ENCODE assay signal across 7 mouse cellular contexts in the genomic region with DNA sequence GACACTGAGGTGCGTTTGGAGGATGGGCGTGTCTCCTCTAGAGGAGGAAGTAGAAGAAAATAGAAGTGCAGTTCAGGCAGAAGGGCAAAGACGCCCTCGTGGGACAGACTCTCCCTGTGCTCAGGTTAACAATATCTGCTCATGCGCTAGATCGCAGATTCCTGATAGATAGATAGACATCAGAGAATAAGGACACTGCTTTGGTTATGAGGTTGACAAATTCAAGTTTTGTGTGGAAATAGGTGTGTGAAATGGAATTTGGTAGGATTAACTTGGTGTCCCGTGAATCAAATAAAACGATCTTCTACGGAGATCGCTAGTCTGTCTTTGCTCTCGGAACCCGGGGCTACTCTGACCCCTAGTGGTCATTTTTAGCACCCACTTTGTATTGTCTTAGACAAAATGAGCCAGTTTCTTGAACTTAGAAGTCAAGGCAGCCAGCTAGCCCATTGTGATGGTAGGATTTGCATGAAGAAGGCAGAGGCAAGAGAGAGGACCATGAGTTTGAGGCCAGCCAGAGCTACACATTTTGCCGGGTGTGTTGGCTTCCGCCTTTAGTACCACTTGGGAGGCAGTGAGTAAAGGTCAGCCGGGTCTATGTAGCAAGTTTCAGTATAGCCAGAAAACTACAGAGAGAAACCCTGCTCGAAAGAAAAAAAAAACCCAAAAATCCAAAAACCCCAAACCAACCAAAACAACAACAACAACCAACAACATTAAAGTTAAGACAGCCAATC. TPM values are rescaled to one million over a fixed set of nuclear protein-coding genes. Genes with fewer than 3 reads are reported as not detected.
A peak's percentile ranks its signal among the peaks of the same experiment; 100 is the strongest.
DNase-seq lines count a peak whose midpoint lies in the region; ATAC-seq and TF ChIP-seq lines count a peak whose summit lies in the region.

No protein-coding gene starts in this region.

- H3K4me2 ChIP-seq in forebrain, embryonic 15.5 days (replicated peaks) = peak overlapping the region; percentile 42
- peak overlapping the region; percentile 49 for H3K4me2 ChIP-seq in hindbrain, embryonic 13.5 days
- H3K4me2 ChIP-seq in lung, postnatal 0 days (replicated peaks; ENCODE audit: low read depth, low read length) = peak overlapping the region; percentile 33; the same call in 1 of the 2 replicates

- TF ChIP-seq CTCF in lung, postnatal 0 days (IDR thresholded peaks at IDR 0.05) = peak; percentile 86

- peak overlapping the region; percentile 24; the same call in 1 of the 2 replicates for H3K4me3 ChIP-seq in forebrain, embryonic 15.5 days
- peak overlapping the region; percentile 30 for H3K4me3 ChIP-seq in hindbrain, embryonic 13.5 days
- no peak overlapping the region for H3K4me3 ChIP-seq in lung, postnatal 0 days (ENCODE audit: low read depth, low read length)

- TF ChIP-seq EP300 in lung, postnatal 0 days (IDR thresholded peaks at IDR 0.05) = peak; percentile 55

- H3K27me3 ChIP-seq in forebrain, embryonic 15.5 days = no peaks in the 10 kb centered on the region
- H3K27me3 ChIP-seq in hindbrain, embryonic 13.5 days = no peaks in the 10 kb centered on the region
- H3K27me3 ChIP-seq in lung, postnatal 0 days (replicated peaks; ENCODE audit: insufficient read depth, low read length) = no peaks in the 10 kb centered on the region

- H3K27ac ChIP-seq in forebrain, embryonic 15.5 days (replicated peaks) = no peak overlapping the region
- no peak overlapping the region for H3K27ac ChIP-seq in hindbrain, embryonic 13.5 days
- H3K27ac ChIP-seq in lung, postnatal 0 days (ENCODE audit: low read length) = no peak overlapping the region

- no peak overlapping the region for H3K9ac ChIP-seq in forebrain, embryonic 15.5 days (replicated peaks)
- no peak overlapping the region for H3K9ac ChIP-seq in hindbrain, embryonic 13.5 days
- no peak overlapping the region for H3K9ac ChIP-seq in lung, postnatal 0 days (replicated peaks; ENCODE audit: low read depth)

- peaks cover 17% of the 10 kb centered on the region for H3K4me1 ChIP-seq in forebrain, embryonic 15.5 days
- H3K4me1 ChIP-seq in hindbrain, embryonic 13.5 days (replicated peaks) = peaks cover 28% of the 10 kb centered on the region
- H3K4me1 ChIP-seq in lung, postnatal 0 days (ENCODE audit: insufficient read depth, low read depth, low read length) = peaks cover 3% of the 10 kb centered on the region; the same call in 1 of the 2 replicates

- 20% methylated on average over 16 of the region's 16 CpGs for WGBS in forebrain, embryonic 15.5 days
- WGBS in hindbrain, embryonic 13.5 days = 19% methylated on average over 16 of the region's 16 CpGs
- 31% methylated on average over 16 of the region's 16 CpGs for WGBS in lung, postnatal 0 days

- no peaks in the 10 kb centered on the region for H3K9me3 ChIP-seq in forebrain, embryonic 15.5 days
- H3K9me3 ChIP-seq in hindbrain, embryonic 13.5 days = no peaks in the 10 kb centered on the region
- no peaks in the 10 kb centered on the region for H3K9me3 ChIP-seq in lung, postnatal 0 days (ENCODE audit: low read length)

- peak; percentile 39 for ATAC-seq in forebrain, embryonic 15.5 days (replicated peaks)
- ATAC-seq in hindbrain, embryonic 13.5 days (ENCODE audit: low FRiP score) = no peak
- ATAC-seq in lung, postnatal 0 days = peak; percentile 65

- DNase-seq in R1 (ENCODE audit: low read depth, low spot score) = peak; percentile 87
- DNase-seq in cerebellum, adult 11 months = peak; percentile 26
- peak; percentile 53 for DNase-seq in layer of hippocampus, adult 9-11 months
- peak; percentile 86 for DNase-seq in lung, postnatal 0 days (ENCODE audit: low spot score)
- DNase-seq in retina, postnatal 7 days (ENCODE audit: low read depth, low spot score) = peak; percentile 52

- H3K36me3 ChIP-seq in forebrain, embryonic 15.5 days = no peaks in the 10 kb centered on the region
- no peaks in the 10 kb centered on the region for H3K36me3 ChIP-seq in hindbrain, embryonic 13.5 days
- H3K36me3 ChIP-seq in lung, postnatal 0 days (ENCODE audit: insufficient read depth, low read length) = peaks cover 34% of the 10 kb centered on the region

RNA-seq across cellular contexts. Expression of a gene that starts 15.4 kb away (rescaled TPM):
- 4.9 and 5.6 TPM in 2 replicates for polyA plus RNA-seq in forebrain, embryonic 15.5 days (2015; fragmentation: Nextera tagmentation; extraction: Ambion mirVana)
- polyA plus RNA-seq in hindbrain, embryonic 13.5 days (2015; fragmentation: Nextera tagmentation; extraction: Ambion mirVana) = 11.1 and 12.2 TPM in 2 replicates
- polyA plus RNA-seq in lung, postnatal 0 days (2015; fragmentation: Nextera tagmentation; extraction: Ambion mirVana) = 127 and 136 TPM in 2 replicates

Comparison
In these comparisons a context has a peak if more than half of its experiments do, and no peak if none do; other contexts are left out.
1. DNase-seq: peak in every context shown above with its lines; median percentile 87 in R1; 86 in lung, postnatal 0 days; 53 in layer of hippocampus, adult 9-11 months; 52 in retina, postnatal 7 days; 26 in cerebellum, adult 11 months.